ENCODE assay signal across 11 mouse cellular contexts in the genomic region with DNA sequence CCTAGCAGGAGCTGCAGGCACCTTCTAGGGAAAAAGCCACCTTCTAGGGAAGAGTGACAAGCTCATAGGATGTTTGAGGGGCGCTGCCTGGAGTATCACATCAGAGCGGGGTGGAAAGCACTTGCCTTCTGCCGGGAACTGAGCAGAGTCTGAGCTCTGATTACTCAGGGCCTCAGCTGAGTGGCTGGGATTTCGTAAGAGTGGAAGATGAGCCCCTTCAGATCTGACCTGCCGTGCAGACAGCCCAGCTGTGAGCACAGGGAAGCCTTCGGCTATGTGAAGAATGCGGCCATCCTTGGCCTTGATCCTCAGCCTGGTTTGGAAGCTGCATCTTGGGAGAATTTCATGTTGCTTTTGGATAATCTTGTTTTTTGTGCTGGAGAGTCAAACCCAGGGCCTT. TPM values are rescaled to one million over a fixed set of nuclear protein-coding genes. Genes with fewer than 3 reads are reported as not detected.
DNase-seq lines count a peak whose midpoint lies in the region; ATAC-seq and TF ChIP-seq lines count a peak whose summit lies in the region.
"Had no signal": no experiment of that assay in that cellular context is flagged by ENCODE, and none has a peak within 500 bp of the region (broad histone marks: within the 10 kb centered on the region; RNA-seq: fewer than 3 reads in every experiment).

No protein-coding gene starts in this region.

- peaks cover 20% of the 10 kb centered on the region; the same call in 1 of the 2 replicates for H3K4me1 ChIP-seq in heart, embryonic 10.5 days
- H3K4me1 ChIP-seq in embryonic facial prominence, embryonic 12.5 days = peaks cover 20% of the 10 kb centered on the region; the same call in 1 of the 2 replicates
- no peaks in the 10 kb centered on the region for H3K4me1 ChIP-seq in liver, postnatal 0 days (ENCODE audit: insufficient read depth)

- WGBS in heart, embryonic 10.5 days = 25% methylated on average over 7 of the region's 7 CpGs
- WGBS in embryonic facial prominence, embryonic 12.5 days = 30% methylated on average over 7 of the region's 7 CpGs
- WGBS in liver, postnatal 0 days (ENCODE audit: insufficient replicate concordance) = 30% methylated on average over 7 of the region's 7 CpGs

- H3K9ac ChIP-seq in embryonic facial prominence, embryonic 12.5 days = no peak overlapping the region
- no peak overlapping the region for H3K9ac ChIP-seq in liver, postnatal 0 days (replicated peaks)

- no peaks in the 10 kb centered on the region for H3K9me3 ChIP-seq in heart, embryonic 10.5 days
- no peaks in the 10 kb centered on the region for H3K9me3 ChIP-seq in embryonic facial prominence, embryonic 12.5 days
- H3K9me3 ChIP-seq in liver, postnatal 0 days (ENCODE audit: low read length) = no peaks in the 10 kb centered on the region; the same call in 1 of the 2 replicates

- no peak for ATAC-seq in embryonic facial prominence, embryonic 12.5 days (ENCODE audit: insufficient number of reproducible peaks, insufficient read depth, low FRiP score, low TSS enrichment)
- ATAC-seq in liver, postnatal 0 days = peak; percentile 35; the same call in 1 of the 2 replicates

- H3K27me3 ChIP-seq in heart, embryonic 10.5 days (ENCODE audit: insufficient read depth, poor library complexity, severe bottlenecking) = no peaks in the 10 kb centered on the region
- H3K27me3 ChIP-seq in embryonic facial prominence, embryonic 12.5 days = no peaks in the 10 kb centered on the region
- no peaks in the 10 kb centered on the region for H3K27me3 ChIP-seq in liver, postnatal 0 days (ENCODE audit: insufficient read depth, low read length)

- no peak for TF ChIP-seq EP300 in liver, postnatal 0 days (IDR thresholded peaks at IDR 0.05; ENCODE audit: low read depth)

- no peak overlapping the region for H3K4me2 ChIP-seq in embryonic facial prominence, embryonic 12.5 days (replicated peaks)
- peak overlapping the region; percentile 42; the same call in 1 of the 2 replicates for H3K4me2 ChIP-seq in liver, postnatal 0 days (ENCODE audit: low read depth, low read length)

- no peak overlapping the region for H3K27ac ChIP-seq in heart, embryonic 10.5 days
- H3K27ac ChIP-seq in embryonic facial prominence, embryonic 12.5 days = peak overlapping the region; percentile 12; the same call in 1 of the 2 replicates
- H3K27ac ChIP-seq in liver, postnatal 0 days (ENCODE audit: low read depth) = 0 out of 2 replicates have a peak overlapping the region, but pooled peaks have one; percentile 44

- TF ChIP-seq CTCF in liver, postnatal 0 days (IDR thresholded peaks at IDR 0.05; ENCODE audit: low read depth) = no peak

- DNase-seq in heart, adult 11 months = peak; percentile 93
- DNase-seq in heart, embryonic 10.5 days (ENCODE audit: low spot score) = no peak
- peak; percentile 70 for DNase-seq in 3T3-L1 (ENCODE audit: low read depth, low spot score)
- no peak for DNase-seq in liver, postnatal 0 days
- DNase-seq in adrenal gland, postnatal 4 days (ENCODE audit: low spot score in 2 of 2) = no peak
- DNase-seq in layer of hippocampus, adult 8-10 months (ENCODE audit: low spot score in 2 of 2) = no peak
- DNase-seq in retina, embryonic 14.5 days (ENCODE audit: low spot score) = no peak
- DNase-seq: cerebellum, postnatal 14 days; kidney, adult 11 months; retina, postnatal 1 day had no signal

- H3K36me3 ChIP-seq in heart, embryonic 10.5 days = peaks cover 14% of the 10 kb centered on the region; the same call in 1 of the 2 replicates
- no peaks in the 10 kb centered on the region; the same call in 1 of the 2 replicates for H3K36me3 ChIP-seq in embryonic facial prominence, embryonic 12.5 days
- H3K36me3 ChIP-seq in liver, postnatal 0 days (replicated peaks; ENCODE audit: insufficient read depth, low read length) = no peaks in the 10 kb centered on the region

- no peak overlapping the region for H3K4me3 ChIP-seq in heart, embryonic 10.5 days
- no peak overlapping the region for H3K4me3 ChIP-seq in embryonic facial prominence, embryonic 12.5 days
- H3K4me3 ChIP-seq in liver, postnatal 0 days (ENCODE audit: low read depth, low read length) = 0 out of 2 replicates have a peak overlapping the region, but pooled peaks have one; percentile 22

RNA-seq across cellular contexts. Expression of a gene that starts 10.5 kb away (rescaled TPM):
- polyA plus RNA-seq in heart, embryonic 10.5 days (2016; fragmentation: Nextera tagmentation; extraction: Ambion mirVana) = 22.8 and 29.8 TPM in 2 replicates
- polyA plus RNA-seq in embryonic facial prominence, embryonic 12.5 days (2016; fragmentation: Nextera tagmentation; extraction: Ambion mirVana) = 37.1 and 39.0 TPM in 2 replicates
- polyA plus RNA-seq in liver, postnatal 0 days (2015; fragmentation: Nextera tagmentation; extraction: Ambion mirVana) = 1.6 TPM in 2 replicates
- 10 to 100 TPM; 11.1 to 14.8 TPM for total RNA-seq in adrenal gland, postnatal 4 days (2021)
- 10 to 100 TPM; 19.7 to 38.1 (median 29.9) TPM for total RNA-seq in layer of hippocampus, adult 8-10 months (2022)

Comparison
In these comparisons a context has a peak if more than half of its experiments do, and no peak if none do; other contexts are left out.
1. DNase-seq: peak in heart, adult 11 months (single experiment) and 3T3-L1 (single experiment); none in heart, embryonic 10.5 days (single experiment), liver, postnatal 0 days (single experiment), adrenal gland, postnatal 4 days (0 of 2), layer of hippocampus, adult 8-10 months (0 of 2) and retina, embryonic 14.5 days (single experiment).